Mouse (Mus musculus) spleen, postnatal 4 days (tissue): ENCODE results near the gene Khdc4.

Experiments used
- DNase-seq, 2 experiments: peaks; one replicate each; pipeline ENCODE4 v3.0.0; 2022; ENCODE audit warnings: low spot score in 2 of 2

Khdc4 gene

GRCm38 (mm10) chr3:88684980-88685941, at the start of gene Khdc4:
TSS of gene Khdc4 (plus strand) at chr3:88685803.
- peak; percentile 93 to 96 for DNase-seq

DNA sequence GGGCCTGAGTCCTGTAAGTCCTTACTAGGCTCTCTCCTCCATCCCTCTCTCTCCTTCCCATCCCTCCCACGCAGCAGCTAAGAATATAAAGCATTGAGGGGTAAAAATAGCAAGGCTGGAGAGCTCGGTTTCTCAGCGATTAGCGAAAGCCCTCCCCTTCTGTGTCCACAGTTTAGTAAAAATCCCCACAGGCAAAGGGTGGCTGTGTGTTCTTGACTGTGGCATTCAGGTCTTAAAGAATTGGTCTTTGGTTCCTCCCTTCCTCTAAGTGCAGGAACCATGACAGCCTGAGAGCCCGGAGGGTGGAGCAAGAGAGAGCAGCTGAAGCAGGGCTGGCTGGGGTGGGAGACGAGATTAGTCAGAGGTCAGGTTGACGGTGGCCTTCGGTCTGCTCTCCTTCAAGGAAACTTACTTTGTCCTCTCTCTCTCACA, 49.0 kb upstream of the Khdc4 start:
- no peak for DNase-seq

DNA sequence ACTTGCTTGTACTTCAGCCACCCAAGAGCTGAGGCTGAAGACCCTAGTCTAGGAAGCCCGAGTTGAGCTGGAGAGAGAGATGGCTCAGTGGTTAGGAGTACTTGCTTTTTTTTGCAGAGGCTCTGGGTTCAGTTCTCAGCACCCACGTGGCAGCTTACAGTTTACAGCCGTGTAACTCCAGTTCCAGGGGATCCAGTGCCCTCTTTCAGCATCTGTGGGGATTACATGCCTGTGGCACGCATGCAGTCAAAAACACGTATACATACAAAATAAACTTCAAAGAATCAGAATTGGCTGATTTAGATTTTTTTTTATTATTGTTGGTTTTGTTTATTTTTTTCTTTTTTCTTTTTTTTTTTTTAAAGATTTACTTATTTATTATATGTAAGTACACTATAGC, 48.5 kb upstream of the Khdc4 start:
- DNase-seq: no peak

- no peak for DNase-seq
These were observed 46.4 kb upstream of the Khdc4 start for GRCm38 (mm10) chr3:88639239-88639638.

DNA sequence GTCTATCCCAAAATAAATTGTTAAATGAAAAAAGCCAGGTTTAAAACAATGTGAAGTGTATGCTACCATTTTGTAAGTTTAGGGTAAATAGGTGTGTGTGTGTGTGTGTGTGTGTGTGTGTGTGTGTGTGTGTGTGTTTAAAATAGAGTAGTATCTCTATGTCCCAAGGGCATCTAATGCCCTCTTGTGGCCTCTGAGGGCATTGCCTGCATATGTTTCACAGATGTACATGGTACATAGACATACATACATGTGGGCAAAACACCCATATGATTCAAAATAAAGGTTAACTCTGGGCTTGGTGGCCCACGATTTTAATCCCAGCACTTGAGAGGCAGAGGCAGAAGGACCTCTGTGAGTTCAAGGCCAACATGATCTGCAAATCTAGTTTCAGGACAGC, 44.9 kb upstream of the Khdc4 start:
- DNase-seq: peak in 1 of 2 experiments; percentile 65

- DNase-seq: no peak
These were observed 42.5 kb upstream of the Khdc4 start for GRCm38 (mm10) chr3:88643078-88643477.

GRCm38 (mm10) chr3:88645937-88646336, 39.7 kb upstream of the Khdc4 start:
- DNase-seq: no peak

DNA sequence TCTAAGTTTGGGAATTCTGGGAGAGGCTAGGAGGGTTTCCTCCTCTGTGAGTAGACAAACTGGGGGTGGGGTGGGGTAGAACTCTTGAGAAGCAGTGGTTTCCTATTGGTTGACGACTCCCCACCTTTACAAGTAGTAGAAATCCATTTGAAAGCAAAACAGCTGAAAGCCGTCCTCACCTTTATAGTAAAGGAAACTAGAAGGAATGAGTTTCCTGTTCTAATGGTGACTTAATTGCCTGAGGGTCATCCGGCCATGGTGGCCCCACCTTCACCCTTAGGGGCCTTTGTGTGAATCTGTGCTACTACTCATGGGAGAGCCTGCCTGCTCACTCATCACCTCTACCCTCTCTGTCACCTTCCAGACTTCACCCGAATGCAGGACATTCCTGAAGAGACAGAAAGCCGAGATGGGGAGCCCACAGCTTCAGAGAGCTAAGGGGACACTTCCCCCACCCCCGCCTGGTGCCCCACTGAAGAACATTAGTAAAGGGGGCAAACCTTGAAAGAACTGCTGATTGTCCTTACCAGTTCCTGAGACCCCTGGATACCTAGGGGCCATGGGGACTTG, 39.1 kb upstream of the Khdc4 start:
- DNase-seq: no peak

DNA sequence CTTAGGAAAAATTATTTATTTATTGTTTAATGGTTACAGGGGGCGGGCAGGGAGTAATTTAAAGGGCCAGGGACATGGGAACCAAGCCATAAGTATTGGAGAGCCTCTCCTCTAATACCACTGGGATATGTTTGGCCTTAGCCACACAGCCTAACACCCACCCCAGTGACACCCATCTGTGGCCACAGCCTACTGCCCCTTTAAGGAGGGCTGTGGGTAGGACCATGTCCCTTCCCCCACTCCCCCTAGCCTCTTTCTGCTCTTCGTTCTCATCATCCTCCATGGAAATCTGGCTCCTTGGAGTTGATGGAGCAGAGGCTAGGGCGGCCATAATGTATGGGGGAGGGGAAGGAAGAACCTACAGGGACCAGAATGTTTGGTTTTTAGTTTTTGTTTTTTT, 38.5 kb upstream of the Khdc4 start:
- DNase-seq: no peak

DNA sequence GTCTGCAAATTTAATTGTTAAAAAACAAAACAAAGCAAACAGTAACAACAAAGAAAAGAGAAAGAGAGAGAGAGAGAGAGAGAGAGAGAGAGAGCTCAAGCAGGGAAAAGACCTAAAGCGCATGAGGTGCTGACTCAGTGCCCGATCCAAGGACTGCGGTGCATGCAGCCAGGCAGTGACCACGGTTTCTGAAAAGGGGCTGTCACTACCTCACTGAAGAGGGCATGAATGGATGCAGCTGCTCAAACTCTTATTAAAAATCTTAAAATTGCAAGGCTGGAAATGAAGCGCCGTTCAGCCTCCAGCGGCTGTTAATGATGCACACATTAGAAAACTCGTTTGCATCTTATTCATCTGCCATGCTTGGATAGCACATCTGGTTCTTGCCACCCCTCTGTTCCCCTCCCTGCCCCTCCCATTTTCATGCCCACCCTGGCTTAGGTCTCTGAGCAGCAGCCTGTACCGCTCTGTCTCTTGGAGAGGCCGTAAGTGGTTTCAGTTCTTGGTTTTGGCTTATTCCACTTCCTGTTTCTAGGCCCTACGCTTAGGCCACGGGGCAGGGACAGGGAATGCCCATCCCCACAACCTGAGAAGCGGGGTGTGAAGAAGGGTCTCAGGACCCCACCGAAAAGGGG, 37.7 kb upstream of the Khdc4 start:
- no peak for DNase-seq

DNA sequence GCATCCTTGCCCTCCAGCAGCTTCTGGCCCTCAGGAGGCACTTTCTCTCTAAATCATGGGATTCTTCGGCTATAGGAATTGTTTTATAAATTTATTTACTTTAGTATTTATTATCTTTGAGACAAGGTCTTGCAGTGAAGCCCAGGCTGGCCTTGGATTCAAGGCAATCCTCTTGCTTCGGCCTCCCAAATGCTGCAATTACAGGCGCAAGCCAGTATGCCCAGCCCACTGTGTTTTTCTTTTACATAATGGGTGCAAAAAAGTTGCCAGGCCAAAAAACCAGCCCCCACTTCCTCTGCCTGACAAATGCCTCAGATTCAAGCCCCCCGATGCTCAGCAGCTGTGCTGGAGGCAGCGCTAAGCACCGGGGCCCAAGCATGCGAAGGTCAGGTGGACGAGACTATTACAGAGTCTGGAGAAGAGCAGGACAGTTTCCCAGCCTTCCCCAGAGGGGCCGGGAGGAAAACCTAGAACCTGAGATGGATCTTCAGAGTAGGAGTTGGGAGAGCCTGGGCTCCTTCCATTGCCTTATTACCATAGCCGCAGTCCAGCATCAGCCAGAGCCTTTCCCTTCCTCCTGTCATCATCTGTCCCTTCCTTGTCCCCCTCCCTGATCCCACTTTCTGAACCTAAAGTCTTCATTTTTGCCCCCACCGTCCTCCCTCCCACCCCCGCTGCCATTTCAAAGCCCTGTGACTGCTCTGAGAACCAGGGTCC, 37.0 kb upstream of the Khdc4 start:
- peak in 1 of 2 experiments; percentile 59 for DNase-seq

DNA sequence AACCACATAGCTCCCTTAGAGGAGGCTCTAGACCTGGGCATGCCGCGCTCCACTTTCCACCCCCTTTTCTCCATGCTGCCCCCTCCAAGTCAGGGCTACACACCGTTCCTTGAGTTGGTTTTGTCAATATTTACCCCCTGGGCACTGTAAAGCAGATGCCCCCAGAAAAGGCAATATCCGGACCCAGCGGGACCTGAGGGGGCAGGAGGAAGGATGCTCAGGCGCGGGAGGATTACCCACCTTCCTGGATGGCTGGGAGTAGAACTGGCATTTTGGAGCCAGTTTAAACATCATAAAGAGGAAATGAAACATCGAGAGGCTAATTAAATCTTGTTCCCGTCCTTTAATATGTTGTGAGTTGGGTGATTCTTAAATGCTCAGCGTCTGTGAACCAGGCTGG, 36.4 kb upstream of the Khdc4 start:
- peak in 1 of 2 experiments; percentile 60 for DNase-seq

DNA sequence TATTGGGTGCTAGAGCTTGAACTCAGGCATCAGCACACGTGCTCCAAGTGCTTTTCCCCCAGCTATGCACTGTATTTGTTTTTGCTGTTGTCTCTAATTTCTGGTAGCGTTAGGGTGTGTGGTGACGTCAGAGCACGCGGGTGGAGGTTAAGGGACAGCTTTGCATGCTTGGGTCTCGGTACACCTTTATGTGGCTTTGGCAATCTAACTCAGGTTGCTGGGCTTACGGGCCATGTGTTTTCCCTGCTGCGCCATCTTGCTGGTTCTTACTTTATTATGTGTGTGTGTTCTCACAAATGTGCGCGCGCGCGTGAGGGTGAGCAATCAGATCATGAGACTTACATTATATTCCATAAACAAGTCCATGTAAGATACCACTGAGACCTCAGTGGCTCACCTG, 35.6 kb upstream of the Khdc4 start:
- no peak for DNase-seq

DNA sequence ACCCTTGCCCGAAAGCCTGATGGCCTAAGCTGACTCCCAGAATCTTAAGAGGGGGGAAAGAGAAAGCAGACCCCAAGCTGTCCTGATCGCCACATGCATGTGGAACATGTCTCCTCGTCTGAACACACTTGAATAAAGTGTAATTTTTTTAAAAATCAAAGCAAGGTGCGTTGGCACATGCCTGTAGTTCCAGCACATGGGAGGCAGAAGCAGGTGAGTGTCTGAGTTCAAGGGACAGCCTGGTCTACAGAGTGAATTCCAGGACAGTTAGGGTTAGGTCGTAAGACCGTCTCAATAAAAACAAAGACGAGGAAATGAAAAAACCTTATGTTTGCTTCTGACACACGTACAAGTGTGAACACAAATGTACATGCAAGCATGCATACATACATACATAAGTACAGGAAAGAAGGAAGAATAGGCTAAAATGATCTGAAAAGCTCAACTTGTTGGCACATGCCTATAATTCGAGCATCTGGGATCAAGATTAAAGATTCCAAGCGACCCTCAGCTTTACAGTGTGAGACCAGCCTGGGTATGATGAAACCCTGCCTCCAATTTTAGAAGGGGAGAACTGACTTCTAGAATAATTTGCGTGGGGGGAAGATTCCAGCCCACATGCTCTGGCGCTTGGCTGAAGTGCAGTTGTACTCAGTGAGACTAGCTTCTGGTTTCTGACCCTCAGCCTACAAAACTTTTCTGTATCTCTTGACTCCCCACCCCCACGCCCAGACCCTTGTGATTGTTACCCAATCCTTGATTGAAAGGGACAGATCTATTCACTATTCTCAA, 34.7 kb upstream of the Khdc4 start:
- DNase-seq: no peak

DNA sequence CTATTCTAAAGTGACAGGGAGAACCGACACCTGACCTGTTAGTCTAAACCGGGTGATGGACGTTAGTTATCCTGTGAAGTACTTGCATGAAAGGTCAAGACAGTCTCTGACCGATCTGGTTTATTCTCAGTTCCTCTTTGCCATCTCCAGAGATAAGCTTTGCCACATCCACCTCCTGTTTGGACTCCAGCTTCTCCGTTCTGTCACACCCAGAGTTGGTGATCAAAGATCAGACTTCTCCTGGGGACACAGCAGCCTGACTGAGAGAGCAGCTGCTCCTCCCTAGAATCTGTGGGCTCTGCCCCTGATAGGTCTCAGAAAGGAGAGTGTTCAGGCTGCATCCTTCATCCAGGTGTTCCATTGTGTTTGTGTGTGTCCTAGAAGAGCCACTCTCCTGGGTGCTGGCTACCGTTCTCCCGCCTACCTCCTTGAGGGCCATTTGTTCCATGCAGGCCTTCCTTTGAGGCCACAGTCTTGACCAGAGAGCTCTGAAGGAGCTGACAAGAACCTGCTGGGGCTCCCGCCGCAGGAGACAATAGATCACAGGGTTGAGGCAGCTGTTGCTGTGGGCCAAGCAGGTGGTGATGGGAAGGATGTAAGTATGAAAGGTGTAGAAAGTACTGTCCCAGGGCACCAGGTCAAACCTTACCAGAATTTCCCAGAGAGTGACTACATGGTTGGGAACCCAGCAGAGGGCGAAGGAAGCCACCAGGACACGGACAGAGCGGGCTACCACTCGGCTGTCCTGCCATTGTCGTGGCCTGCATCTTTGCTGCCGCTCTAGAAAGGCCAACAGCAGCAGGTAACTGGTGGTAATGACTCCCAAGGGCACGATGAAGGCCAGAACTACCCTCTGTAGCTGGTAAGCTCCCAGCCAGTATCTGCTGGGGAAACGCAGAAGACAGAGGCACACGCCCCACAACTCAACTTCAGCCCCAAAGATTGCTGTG, 33.7 kb upstream of the Khdc4 start:
- DNase-seq: peak in 1 of 2 experiments; percentile 63

GRCm38 (mm10) chr3:88652846-88653515, 32.6 kb upstream of the Khdc4 start, which contains the start of gene Rxfp4:
TSS of gene Rxfp4 (minus strand) at chr3:88653142.
- peak in 1 of 2 experiments; percentile 61 for DNase-seq

- DNase-seq: no peak
These were observed 31.9 kb upstream of the Khdc4 start for GRCm38 (mm10) chr3:88653516-88654370.

DNA sequence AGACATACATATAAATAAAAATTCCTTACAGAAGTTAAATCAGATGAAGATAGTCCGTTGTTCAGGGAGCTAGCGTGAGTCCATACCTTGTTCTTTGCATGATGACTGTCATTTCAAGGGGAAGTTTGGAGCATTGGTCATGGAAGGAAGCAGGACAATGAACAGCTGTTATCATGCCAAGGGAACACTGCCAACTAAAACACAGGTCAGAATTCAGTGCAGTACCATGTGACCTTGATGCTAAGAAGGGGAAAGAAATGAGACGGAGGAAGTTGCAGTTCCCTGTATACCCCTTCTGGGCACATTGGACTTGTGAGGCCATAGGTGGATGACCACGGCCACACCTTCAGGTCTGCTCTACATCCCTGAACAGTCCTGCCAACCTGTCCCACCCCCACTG, 31.0 kb upstream of the Khdc4 start:
- no peak for DNase-seq
